Mouse (Mus musculus) splenic B cell, adult 2 months (primary cell): ENCODE measurements around the gene LTO1.

Experiments used
- DNase-seq: peaks from one replicate; pipeline ENCODE4 v3.0.0-alpha.2; 2011; ENCODE audit warnings: low read depth, low spot score
- H3K27me3 ChIP-seq: 2 replicates; pipeline ENCODE4 v1.6.1; 2012; ENCODE audit warnings: mild to moderate bottlenecking, low read length, moderate library complexity, mixed read lengths; ENCODE audit not compliant: control insufficient read depth, poor library complexity, insufficient read depth, severe bottlenecking
- H3K36me3 ChIP-seq: 2 replicates; pipeline ENCODE4 v1.6.1; 2012; ENCODE audit warnings: mild to moderate bottlenecking, low read length, moderate library complexity, mixed read lengths; ENCODE audit not compliant: control insufficient read depth, poor library complexity, insufficient read depth, severe bottlenecking

The LTO1 gene

DNA sequence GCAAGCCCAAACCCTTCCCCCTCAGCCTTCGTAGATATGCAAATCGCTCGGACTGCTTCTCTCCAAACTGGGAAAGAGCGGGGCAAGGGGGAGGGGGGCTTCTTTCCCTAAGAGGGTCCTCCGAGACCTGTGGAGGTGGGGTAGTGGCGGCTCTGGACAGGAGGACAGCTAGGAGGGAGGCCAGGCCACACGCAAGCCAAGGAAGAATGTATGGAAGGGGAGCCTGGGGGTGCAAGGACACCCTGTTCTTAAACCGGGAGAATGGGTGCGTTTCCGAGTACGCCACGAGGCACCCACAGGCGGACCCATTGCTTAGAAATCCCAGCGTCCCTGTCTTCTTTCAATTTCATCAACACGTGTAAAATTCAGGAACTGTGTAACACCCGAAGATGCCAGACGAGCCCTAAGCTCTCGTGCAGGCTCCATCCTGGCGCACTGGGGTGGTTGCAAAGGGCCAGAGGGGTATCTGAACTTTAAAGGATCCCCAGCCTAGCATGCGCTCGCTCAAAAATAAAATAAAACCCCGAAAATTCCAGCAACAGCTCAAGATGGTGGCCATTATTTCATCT is 25.2 kb downstream of the LTO1 start:
- Histone ChIP-seq H3K36me3 (no peaks in the 10 kb centered on the region), H3K27me3 (peaks cover 2% of the 10 kb centered on the region)
- DNase-seq = peak; percentile 30

GRCm38 (mm10) chr7:144940585-144940984 is 25.7 kb downstream of the LTO1 start:
- no peak for DNase-seq
- Histone ChIP-seq H3K36me3 (no peaks in the 10 kb centered on the region), H3K27me3 (peaks cover 2% of the 10 kb centered on the region)

DNA sequence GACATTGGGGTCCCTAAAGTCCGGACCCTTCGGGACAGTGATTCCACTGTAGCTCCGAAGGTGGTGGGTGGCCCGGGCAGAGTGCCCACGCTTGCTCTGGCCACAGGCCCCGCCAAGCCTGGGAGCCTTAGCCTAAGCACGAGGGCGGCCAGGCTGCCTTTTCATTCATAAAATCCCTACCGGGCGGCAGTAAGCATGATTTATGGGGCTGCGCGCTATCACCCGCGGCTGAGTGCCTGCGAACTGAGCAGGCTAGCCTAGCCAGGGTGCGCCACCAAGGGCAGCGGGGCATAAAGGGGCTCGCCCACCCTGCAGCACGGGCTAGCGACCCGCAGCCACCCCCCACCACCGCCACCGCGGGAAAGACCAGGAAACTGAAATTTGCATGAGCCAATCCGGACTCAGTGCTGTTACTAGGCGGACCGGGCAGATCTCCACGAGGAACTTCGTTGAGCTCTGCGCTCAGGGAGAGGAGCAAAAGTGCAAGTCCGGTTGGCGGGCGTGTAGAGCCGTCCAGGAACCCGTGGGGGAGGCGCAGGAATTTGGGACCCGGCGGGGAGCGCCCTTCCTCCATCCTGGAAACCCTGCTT is 26.4 kb downstream of the LTO1 start:
- DNase-seq = peak; percentile 66
- peaks cover 2% of the 10 kb centered on the region for H3K27me3 ChIP-seq
- H3K36me3 ChIP-seq = no peaks in the 10 kb centered on the region

GRCm38 (mm10) chr7:144942071-144942743 is 27.3 kb downstream of the LTO1 start:
- no peaks in the 10 kb centered on the region for H3K36me3 ChIP-seq
- peaks cover 2% of the 10 kb centered on the region for H3K27me3 ChIP-seq
- DNase-seq = no peak

DNA sequence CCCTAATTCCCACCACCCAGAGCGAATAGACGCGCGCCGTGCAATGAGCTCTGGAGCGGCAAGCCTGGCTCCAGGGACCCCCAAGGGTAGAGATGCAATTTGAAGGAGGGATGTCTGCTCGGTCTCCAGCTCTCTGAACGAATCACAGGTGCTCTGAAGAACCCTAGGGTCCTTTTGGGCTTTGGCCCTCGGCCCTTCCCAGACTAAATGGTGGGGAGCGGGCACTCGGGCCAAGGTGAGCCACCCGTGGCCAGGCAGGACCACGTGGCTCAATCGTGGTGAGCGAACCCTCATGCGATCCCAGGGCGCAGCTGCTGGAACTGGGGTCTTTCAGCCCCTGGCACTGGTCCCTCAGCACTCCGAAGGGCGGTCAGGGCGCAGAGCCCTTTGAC is 27.8 kb downstream of the LTO1 start:
- no peak for DNase-seq
- peaks cover 2% of the 10 kb centered on the region for H3K27me3 ChIP-seq
- H3K36me3 ChIP-seq = no peaks in the 10 kb centered on the region

- Histone ChIP-seq H3K36me3 (no peaks in the 10 kb centered on the region), H3K27me3 (peaks cover 2% of the 10 kb centered on the region)
- peak; percentile 59 for DNase-seq
Measured at GRCm38 (mm10) chr7:144943254-144943653, 28.4 kb downstream of the LTO1 start.

GRCm38 (mm10) chr7:144958509-144959395 is 43.9 kb downstream of the LTO1 start:
- no peak for DNase-seq
- no peaks in the 10 kb centered on the region for H3K36me3 ChIP-seq
- no peaks in the 10 kb centered on the region for H3K27me3 ChIP-seq

DNA sequence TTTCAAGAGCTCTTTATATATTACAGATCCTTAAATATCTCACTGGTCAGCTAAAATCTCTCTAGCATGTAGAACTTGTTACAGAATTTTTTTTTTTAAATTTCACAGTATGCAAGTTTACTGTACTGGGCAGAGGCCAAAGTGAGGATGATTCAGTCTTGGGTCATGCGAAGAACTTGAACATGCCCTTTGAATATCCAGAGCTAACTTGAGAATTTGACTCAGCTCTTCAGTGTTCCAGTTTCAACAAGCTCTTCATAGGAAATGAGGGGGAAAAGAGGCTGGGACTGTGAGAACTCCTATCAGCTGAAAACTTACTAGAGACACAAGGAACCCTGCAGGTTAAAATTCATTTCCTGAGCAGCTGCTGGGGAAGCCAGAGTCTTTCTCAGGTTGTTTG is 49.0 kb downstream of the LTO1 start:
- no peak for DNase-seq

GRCm38 (mm10) chr7:144964316-144964715 is 49.4 kb downstream of the LTO1 start:
- Histone ChIP-seq H3K27me3 (no peaks in the 10 kb centered on the region), H3K36me3 (no peaks in the 10 kb centered on the region)
- DNase-seq = no peak

More for the DNA sequence above, 49.0 kb downstream of the LTO1 start:
- no peaks in the 10 kb centered on the region for H3K27me3 ChIP-seq
- H3K36me3 ChIP-seq = no peaks in the 10 kb centered on the region

- H3K36me3 ChIP-seq = no peaks in the 10 kb centered on the region
- no peaks in the 10 kb centered on the region for H3K27me3 ChIP-seq
- DNase-seq = no peak
Measured at GRCm38 (mm10) chr7:144965893-144966292, 51.0 kb downstream of the LTO1 start.

DNA sequence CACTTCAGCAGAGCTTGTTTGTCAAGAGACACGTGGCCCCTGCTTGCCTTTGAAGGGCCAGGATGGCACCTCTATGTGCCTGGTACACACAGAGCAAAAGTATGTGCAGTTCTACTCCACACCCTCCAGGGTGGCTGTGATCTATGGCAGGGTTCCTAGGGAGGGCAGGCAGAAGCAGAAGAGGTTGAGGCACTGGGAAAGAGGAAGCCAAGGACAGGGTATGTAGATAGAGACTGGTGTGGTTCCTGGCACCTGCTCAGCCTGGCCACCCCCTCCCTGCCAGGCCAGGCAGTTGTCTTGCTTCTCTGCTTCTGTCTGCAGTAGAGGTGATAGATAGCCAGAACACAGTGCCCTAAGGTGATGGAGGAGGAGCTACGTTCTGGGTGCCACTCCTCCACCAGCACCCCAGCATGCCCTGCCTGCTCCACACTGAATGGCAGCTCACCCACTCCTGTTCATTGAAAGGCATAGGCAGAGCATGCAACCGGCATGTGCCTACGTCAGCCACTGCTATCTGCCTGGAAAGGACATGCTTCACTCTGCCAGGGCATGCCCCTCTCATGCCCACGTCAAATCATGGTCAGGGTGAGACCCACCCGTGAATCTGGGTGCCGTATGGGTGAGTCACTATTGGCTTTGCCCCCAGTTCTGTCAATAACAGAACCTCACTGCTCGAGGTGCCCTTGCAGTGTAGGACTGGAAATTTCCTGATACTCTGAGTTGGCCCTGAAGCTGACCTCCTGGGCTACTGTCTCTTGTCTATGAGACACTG is 56.3 kb downstream of the LTO1 start:
- DNase-seq = peak; percentile 2
- Histone ChIP-seq H3K27me3 (no peaks in the 10 kb centered on the region), H3K36me3 (no peaks in the 10 kb centered on the region)

- no peaks in the 10 kb centered on the region for H3K36me3 ChIP-seq
- no peaks in the 10 kb centered on the region for H3K27me3 ChIP-seq
- no peak for DNase-seq
Measured at GRCm38 (mm10) chr7:144971769-144972168, 56.9 kb downstream of the LTO1 start.

DNA sequence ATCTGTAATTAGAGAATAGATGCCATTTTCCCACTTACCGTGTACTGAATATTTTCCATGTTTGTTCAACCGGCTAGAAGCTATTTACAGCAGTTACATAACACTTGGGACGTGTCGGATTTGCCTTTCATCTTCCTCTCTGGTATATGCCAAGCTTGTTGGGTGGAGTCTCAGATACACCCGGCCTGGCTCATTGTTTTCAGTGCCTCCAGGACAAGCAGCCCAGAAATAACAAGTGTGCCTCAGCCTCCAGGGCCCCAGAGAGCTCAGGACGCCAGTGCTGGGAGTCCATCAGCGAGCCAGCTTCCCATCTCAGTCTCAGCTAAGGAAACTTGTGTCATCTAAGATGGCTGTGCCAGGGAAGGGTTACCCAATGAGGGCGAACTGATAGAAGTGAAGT is 58.6 kb downstream of the LTO1 start:
- no peak for DNase-seq
- no peaks in the 10 kb centered on the region for H3K27me3 ChIP-seq
- H3K36me3 ChIP-seq = no peaks in the 10 kb centered on the region

DNA sequence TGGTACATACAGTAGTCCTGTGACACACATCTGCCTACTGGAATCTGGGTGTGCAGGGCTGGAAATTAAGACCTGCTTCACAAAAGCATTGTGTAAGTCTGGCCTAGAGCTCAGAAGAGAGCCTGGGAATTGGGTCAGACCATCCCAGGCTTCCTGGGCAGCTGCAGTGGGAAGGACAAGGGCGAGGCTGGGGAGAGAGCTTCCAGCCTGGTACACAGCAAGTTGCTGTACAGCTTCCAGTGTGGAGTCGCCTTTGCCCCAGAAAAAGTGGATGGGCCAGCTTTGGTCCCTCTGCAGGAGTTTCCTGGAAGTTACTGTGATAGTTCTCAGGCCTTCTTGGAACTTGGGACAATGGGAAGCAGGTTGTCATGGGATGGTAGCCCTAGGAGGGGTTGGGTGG is 62.2 kb downstream of the LTO1 start:
- DNase-seq = no peak
- H3K27me3 ChIP-seq = no peaks in the 10 kb centered on the region
- no peaks in the 10 kb centered on the region for H3K36me3 ChIP-seq
